Mouse (Mus musculus) neural tube, embryonic 11.5 days (tissue): ENCODE results near the gene 1700021F05Rik. TPM values are rescaled to one million over a fixed set of nuclear protein-coding genes. Genes with fewer than 3 reads are reported as not detected.

ENCODE experiments used
- ATAC-seq: fragments of 200-750 bp; cut with Nextera tagmentation; 2 replicates; pipeline ENCODE4 v1.8.0; 2017; ENCODE audit warnings: moderate number of reproducible peaks, mild to moderate bottlenecking, moderate TSS enrichment, moderate library complexity; ENCODE audit not compliant: insufficient read depth, low FRiP score, low TSS enrichment
- DNase-seq: peaks from one replicate; pipeline ENCODE4 v3.0.0-alpha.2; 2015; ENCODE audit warnings: low spot score
- H3K27ac ChIP-seq: fragments of 300-500 bp; sonication (generic); 2 replicates; pipeline ENCODE4 v1.5.1; 2014; ENCODE audit warnings: low read depth, mild to moderate bottlenecking, low read length
- H3K27me3 ChIP-seq: fragments of 300-500 bp; sonication (generic); 2 replicates; pipeline ENCODE4 v1.6.1; 2014; ENCODE audit warnings: mild to moderate bottlenecking, low read length, mixed read lengths; ENCODE audit not compliant: control insufficient read depth, insufficient read depth
- H3K36me3 ChIP-seq: fragments of 300-500 bp; sonication (generic); 2 replicates; pipeline ENCODE4 v1.6.1; 2014; ENCODE audit warnings: mild to moderate bottlenecking, low read length, moderate library complexity, mixed read lengths; ENCODE audit not compliant: control insufficient read depth, insufficient read depth
- H3K4me1 ChIP-seq: fragments of 300-500 bp; sonication (generic); 2 replicates; pipeline ENCODE4 v1.6.1; 2014; ENCODE audit warnings: low read length, mixed read lengths; ENCODE audit not compliant: control insufficient read depth, insufficient read depth
- H3K4me2 ChIP-seq: fragments of 300-500 bp; sonication (generic); 2 replicates; pipeline ENCODE4 v1.6.1; 2014; ENCODE audit warnings: low read depth, mild to moderate bottlenecking, moderate library complexity
- H3K4me3 ChIP-seq: fragments of 300-500 bp; sonication (generic); 2 replicates; pipeline ENCODE4 v1.5.1; 2014; ENCODE audit warnings: low read depth, low read length
- H3K9ac ChIP-seq: fragments of 300-500 bp; sonication (generic); 2 replicates; pipeline ENCODE4 v1.6.1; 2014; ENCODE audit warnings: mild to moderate bottlenecking, low read length
- H3K9me3 ChIP-seq: fragments of 300-500 bp; sonication (generic); 2 replicates; pipeline ENCODE4 v1.6.1; 2016; ENCODE audit warnings: low read length; ENCODE audit not compliant: control insufficient read depth
- WGBS: fragments of 180-500 bp; shearing (Covaris S2); extraction: QIAGEN DNeasy Blood & Tissue Kit; methylation state at CpG from one replicate; pipeline ENCODE4 v1.1.7; 2014; 5-methylcytosine and 5-hydroxymethylcytosine counted together
- polyA plus RNA-seq: library from polyadenylated mRNA; unstranded; fragments of >200 nt; fragmentation: Nextera tagmentation; extraction: Ambion mirVana; gene quantifications from 2 replicates; pipeline ENCODE4 v1.2.1, GENCODE M21; 2014

1700021F05Rik gene
- polyA plus RNA-seq, 1 experiment from 2014 or later, result 59.8 TPM

- H3K4me1 ChIP-seq, result no peaks in the 10 kb centered on the region
- DNase-seq (no peak), ATAC-seq (no peak)
- no peak overlapping the region for H3K4me2 ChIP-seq
- no peak overlapping the region for H3K4me3 ChIP-seq
- H3K9me3 ChIP-seq, result no peaks in the 10 kb centered on the region
- peaks cover 11% of the 10 kb centered on the region for H3K36me3 ChIP-seq
- no peak overlapping the region for H3K27ac ChIP-seq
- WGBS, result 90% methylated on average over 4 of the region's 4 CpGs
- H3K9ac ChIP-seq, result no peak overlapping the region
- no peaks in the 10 kb centered on the region for H3K27me3 ChIP-seq
Measured at GRCm38 (mm10) chr10:43502599-43502998, 38.2 kb downstream of the 1700021F05Rik start.

- Histone ChIP-seq H3K27me3 (no peaks in the 10 kb centered on the region), H3K36me3 (peaks cover 6% of the 10 kb centered on the region), H3K9ac (no peak overlapping the region), H3K4me1 (peaks cover 5% of the 10 kb centered on the region; the same call in 1 of the 2 replicates), H3K4me3 (no peak overlapping the region), H3K27ac (no peak overlapping the region), H3K4me2 (no peak overlapping the region), H3K9me3 (no peaks in the 10 kb centered on the region)
- ATAC-seq (no peak), DNase-seq (no peak)
- 86% methylated on average over 5 of the region's 5 CpGs for WGBS
Measured at GRCm38 (mm10) chr10:43490846-43491245, 49.9 kb downstream of the 1700021F05Rik start.

- H3K27me3 ChIP-seq, result no peaks in the 10 kb centered on the region
- ATAC-seq (no peak), DNase-seq (no peak)
- no peak overlapping the region for H3K9ac ChIP-seq
- H3K27ac ChIP-seq, result no peak overlapping the region
- 72% methylated on average over 8 of the region's 8 CpGs for WGBS
- no peak overlapping the region for H3K4me3 ChIP-seq
- H3K4me2 ChIP-seq, result no peak overlapping the region
- no peaks in the 10 kb centered on the region for H3K9me3 ChIP-seq
- no peaks in the 10 kb centered on the region; the same call in 1 of the 2 replicates for H3K36me3 ChIP-seq
- H3K4me1 ChIP-seq, result peaks cover 5% of the 10 kb centered on the region; the same call in 1 of the 2 replicates
Measured at GRCm38 (mm10) chr10:43490034-43490433, 50.8 kb downstream of the 1700021F05Rik start.

- Histone ChIP-seq H3K36me3 (no peaks in the 10 kb centered on the region; the same call in 1 of the 2 replicates), H3K27me3 (no peaks in the 10 kb centered on the region), H3K4me3 (no peak overlapping the region), H3K27ac (no peak overlapping the region), H3K9ac (no peak overlapping the region), H3K9me3 (no peaks in the 10 kb centered on the region), H3K4me1 (peaks cover 5% of the 10 kb centered on the region; the same call in 1 of the 2 replicates), H3K4me2 (no peak overlapping the region)
- 54% methylated on average over 6 of the region's 6 CpGs for WGBS
- DNase-seq (no peak), ATAC-seq (no peak)
Measured at GRCm38 (mm10) chr10:43489550-43489949, 51.2 kb downstream of the 1700021F05Rik start.

- WGBS, result 89% methylated on average over 7 of the region's 7 CpGs
- Histone ChIP-seq H3K9me3 (no peaks in the 10 kb centered on the region), H3K4me3 (no peak overlapping the region)
Measured at GRCm38 (mm10) chr10:43489139-43489538, 51.7 kb downstream of the 1700021F05Rik start.

GRCm38 (mm10) chr10:43488258-43488657, 52.5 kb downstream of the 1700021F05Rik start:
- Histone ChIP-seq H3K27ac (no peak overlapping the region), H3K4me1 (peaks cover 5% of the 10 kb centered on the region; the same call in 1 of the 2 replicates), H3K9me3 (no peaks in the 10 kb centered on the region), H3K9ac (no peak overlapping the region), H3K4me3 (no peak overlapping the region), H3K27me3 (no peaks in the 10 kb centered on the region), H3K4me2 (no peak overlapping the region), H3K36me3 (no peaks in the 10 kb centered on the region; the same call in 1 of the 2 replicates)
- ATAC-seq (no peak), DNase-seq (no peak)
- WGBS, result 80% methylated on average over 4 of the region's 4 CpGs

More at GRCm38 (mm10) chr10:43489139-43489538, 51.7 kb downstream of the 1700021F05Rik start:
- Histone ChIP-seq H3K36me3 (no peaks in the 10 kb centered on the region; the same call in 1 of the 2 replicates), H3K27ac (no peak overlapping the region), H3K4me1 (peaks cover 5% of the 10 kb centered on the region; the same call in 1 of the 2 replicates), H3K9ac (no peak overlapping the region), H3K27me3 (no peaks in the 10 kb centered on the region), H3K4me2 (no peak overlapping the region)
- no peak for ATAC-seq
- no peak for DNase-seq

GRCm38 (mm10) chr10:43487441-43488010, 53.3 kb downstream of the 1700021F05Rik start:
- Histone ChIP-seq H3K36me3 (no peaks in the 10 kb centered on the region), H3K9ac (no peak overlapping the region), H3K9me3 (no peaks in the 10 kb centered on the region), H3K4me2 (no peak overlapping the region), H3K4me1 (peaks cover 5% of the 10 kb centered on the region; the same call in 1 of the 2 replicates), H3K4me3 (no peak overlapping the region), H3K27ac (no peak overlapping the region), H3K27me3 (no peaks in the 10 kb centered on the region)
- DNase-seq (no peak), ATAC-seq (no peak)
- 71% methylated on average over 3 of the region's 3 CpGs for WGBS

- Histone ChIP-seq H3K4me1 (peaks cover 5% of the 10 kb centered on the region), H3K4me2 (no peak overlapping the region), H3K9me3 (no peaks in the 10 kb centered on the region), H3K27ac (no peak overlapping the region), H3K9ac (no peak overlapping the region), H3K27me3 (no peaks in the 10 kb centered on the region), H3K4me3 (no peak overlapping the region), H3K36me3 (no peaks in the 10 kb centered on the region)
- 86% methylated on average over 6 of the region's 6 CpGs for WGBS
- ATAC-seq (no peak), DNase-seq (no peak)
Measured at GRCm38 (mm10) chr10:43485751-43486268, 55.0 kb downstream of the 1700021F05Rik start.

- H3K27ac ChIP-seq, result no peak overlapping the region
- H3K4me1 ChIP-seq, result peaks cover 3% of the 10 kb centered on the region
- no peak for ATAC-seq
- H3K27me3 ChIP-seq, result no peaks in the 10 kb centered on the region
- H3K4me2 ChIP-seq, result no peak overlapping the region
- no peak overlapping the region for H3K9ac ChIP-seq
- no peak overlapping the region for H3K4me3 ChIP-seq
- H3K36me3 ChIP-seq, result no peaks in the 10 kb centered on the region
- no peaks in the 10 kb centered on the region for H3K9me3 ChIP-seq
- 59% methylated on average over 9 of the region's 9 CpGs for WGBS
- no peak for DNase-seq
Measured at GRCm38 (mm10) chr10:43483426-43483995, 57.3 kb downstream of the 1700021F05Rik start.
